Mouse (Mus musculus) kidney, postnatal 36 days (tissue): ENCODE results near the gene Dnajc22.
"Not testable (repeated sequence)": the region's sequence is repeated elsewhere in the genome, so short reads cannot be mapped to it uniquely, and the experiment has no call there.

Experiments used
- DNase-seq, 2 experiments: peaks; one replicate each; pipeline ENCODE4 v3.0.0; 2021 to 2022; ENCODE audit warnings: mixed read lengths in 2 of 2

Dnajc22 gene

DNA sequence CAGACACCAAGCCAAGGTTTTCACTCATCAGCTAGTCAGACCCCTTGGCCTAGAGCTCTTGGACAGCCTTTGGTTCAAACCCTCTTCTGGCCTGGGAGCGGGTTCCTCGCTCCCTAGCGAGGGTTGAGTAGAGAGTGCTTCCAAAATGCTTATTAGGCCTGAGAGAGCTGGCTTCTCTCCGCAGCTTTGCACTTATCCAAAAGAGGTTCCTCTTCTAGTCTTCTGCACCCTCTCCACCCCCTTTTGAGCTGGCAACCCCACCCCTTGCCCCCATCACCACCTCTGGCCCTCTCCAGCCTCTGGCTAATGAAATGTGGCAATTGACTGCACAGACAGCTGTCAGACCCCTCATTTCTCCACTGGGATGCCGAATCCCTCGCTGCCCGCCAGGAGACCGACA, at the start of gene Dnajc22:
Gene Dnajc22 (plus strand): TSS at position 301 of the 400 bp plus-strand sequence.
- no peak for DNase-seq

DNA sequence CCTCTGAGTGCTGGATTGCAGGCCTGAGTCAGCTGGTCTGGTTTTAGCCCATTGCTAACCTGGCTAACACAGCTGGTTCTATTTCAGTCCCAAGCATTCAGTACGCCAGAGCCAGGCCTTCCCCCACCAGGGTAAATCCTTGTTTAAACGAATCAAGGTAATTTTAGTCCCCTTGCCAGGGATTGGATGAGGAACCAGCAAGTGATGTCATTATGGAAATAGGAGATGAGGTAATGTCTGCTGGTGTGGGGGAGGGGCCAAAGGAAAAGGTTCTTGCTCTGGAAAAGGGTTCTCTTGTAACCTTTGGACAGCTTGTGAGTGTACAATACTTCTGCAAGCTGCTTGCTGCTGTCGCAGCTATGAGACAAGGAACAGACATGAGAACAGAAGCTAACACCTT, 48.1 kb upstream of the Dnajc22 start:
- DNase-seq, result peak; percentile 76 to 81

DNA sequence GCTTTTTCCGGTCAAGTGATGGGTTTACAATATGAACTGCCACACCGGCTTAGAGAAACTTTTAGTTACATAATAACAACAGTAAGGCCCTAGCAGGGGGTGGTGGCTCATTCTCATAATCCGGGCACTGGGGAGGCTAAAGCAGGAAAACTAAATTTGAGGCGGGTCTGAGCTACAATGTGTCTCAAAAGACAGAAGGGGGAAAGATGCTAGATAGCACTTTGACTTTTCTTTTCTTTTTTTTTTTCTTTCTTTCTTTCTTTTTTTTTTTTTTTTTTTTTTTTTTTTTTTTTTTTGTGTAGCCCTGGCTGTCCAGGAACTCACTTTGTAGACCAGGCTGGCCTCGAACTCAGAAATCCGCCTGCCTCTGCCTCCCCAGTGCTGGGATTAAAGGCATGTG, 47.2 kb upstream of the Dnajc22 start:
- not testable (repeated sequence) for DNase-seq

DNA sequence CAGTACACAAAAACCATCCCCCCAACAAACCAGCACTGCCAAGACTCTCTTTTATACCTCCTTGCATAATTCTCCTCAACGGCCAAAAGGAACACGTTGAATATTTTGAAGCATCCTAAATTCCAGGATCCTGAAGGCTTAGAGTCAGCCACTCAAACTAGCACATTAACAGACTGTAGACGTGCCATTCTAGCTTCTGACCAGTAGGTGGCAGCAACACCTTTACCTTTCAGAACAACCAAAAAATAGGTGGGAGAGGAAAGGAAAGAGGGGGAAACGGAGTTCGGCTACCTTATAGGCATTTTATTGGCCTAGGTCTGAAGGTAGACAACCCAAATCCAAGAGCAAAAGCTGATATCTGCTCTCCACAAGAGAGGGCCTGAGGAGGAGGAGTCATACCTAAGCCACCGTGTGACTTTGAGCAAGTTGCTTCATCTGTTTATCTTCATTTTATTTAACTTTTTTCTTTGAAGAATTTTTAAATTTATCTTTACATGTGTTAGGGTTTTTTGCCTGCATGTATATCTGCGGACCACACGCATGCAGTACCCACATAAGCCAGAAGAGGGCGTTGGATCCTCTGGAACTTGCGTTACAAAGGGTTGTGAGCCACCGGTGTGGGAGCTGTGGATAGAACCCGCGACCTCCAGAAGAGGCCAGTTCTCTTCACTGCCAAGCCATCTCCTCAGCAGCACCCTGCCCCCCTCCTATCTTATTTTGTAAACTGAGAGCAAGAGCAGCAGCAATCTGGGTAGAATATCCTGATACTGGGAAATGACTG, 43.3 kb upstream of the Dnajc22 start:
- peak; percentile 67 to 70 for DNase-seq

DNA sequence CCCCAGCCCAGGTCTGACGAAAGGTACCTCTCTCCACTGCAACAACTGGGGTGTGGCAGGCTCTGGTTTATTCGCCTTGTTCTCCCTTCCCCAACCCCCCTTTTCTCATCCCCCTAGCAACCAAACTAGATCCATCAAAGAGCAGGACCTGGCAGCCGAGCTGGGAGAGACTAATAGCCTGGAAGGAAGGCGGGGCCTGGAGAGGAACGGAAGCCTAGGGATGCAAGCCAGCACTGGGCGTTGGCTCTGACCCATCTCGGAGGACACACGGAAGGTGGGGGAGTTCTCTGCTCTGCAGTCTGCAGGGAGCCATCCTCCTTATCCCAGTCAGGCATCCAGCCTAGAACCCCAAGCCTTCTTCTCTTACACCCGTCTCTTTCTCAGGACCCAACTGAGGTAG, 39.6 kb upstream of the Dnajc22 start:
- DNase-seq, result peak in 1 of 2 experiments; percentile 45

DNA sequence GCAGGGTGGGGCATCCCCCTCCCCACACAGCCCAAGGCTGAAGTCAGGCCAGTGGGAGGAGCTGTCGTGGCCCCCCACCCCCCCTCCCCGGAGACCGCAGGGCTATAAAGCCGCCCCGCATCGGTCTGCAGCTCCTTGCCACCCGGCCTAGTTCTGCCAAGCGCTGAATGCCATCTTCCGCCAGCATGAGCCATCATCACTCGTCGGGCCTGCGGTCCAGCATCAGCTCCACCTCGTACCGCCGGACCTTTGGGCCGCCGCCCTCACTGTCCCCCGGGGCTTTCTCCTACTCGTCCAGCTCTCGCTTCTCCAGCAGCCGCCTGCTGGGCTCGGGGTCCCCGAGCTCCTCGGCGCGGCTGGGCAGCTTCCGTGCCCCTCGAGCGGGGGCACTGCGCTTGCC, 37.9 kb upstream of the Dnajc22 start, which contains the start of gene Prph:
Gene Prph (plus strand): TSS at position 135 of the 400 bp plus-strand sequence.
- DNase-seq, result no peak

DNA sequence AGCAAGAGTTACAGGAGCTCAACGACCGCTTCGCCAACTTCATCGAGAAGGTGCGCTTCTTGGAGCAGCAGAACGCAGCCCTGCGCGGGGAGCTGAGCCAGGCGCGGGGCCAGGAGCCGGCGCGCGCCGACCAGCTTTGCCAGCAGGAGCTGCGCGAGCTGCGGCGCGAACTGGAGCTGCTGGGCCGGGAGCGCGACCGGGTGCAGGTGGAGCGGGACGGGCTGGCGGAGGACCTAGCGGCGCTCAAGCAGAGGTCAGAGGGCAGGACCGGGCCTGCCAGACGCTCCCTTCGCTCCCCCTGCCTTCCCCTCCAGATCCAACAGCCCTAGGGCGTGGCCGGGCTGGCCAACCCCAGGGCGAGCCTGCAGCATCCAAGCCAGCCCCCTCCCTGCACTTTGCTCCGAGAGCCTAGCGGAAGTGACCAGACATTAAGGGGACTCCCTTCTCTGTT, 37.4 kb upstream of the Dnajc22 start:
- peak in 1 of 2 experiments; percentile 65 for DNase-seq

DNA sequence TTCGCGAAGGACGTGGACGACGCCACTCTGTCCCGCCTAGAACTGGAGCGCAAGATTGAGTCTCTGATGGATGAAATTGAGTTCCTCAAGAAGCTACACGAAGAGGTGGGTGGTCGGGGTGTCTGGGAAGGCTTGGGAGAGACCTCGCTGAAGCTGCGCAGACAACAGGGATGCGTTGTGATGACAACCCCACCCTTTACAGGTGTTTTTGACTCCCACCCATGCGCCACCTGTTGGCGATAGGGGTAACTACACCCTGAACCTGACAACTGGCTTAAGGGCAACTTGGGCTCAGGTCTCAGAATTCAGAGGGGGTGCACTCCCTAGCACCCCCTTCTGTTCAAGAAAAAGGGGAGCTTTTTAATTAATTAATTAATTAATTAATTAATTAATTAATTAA, 36.6 kb upstream of the Dnajc22 start:
- peak in 1 of 2 experiments; percentile 72 for DNase-seq

DNA sequence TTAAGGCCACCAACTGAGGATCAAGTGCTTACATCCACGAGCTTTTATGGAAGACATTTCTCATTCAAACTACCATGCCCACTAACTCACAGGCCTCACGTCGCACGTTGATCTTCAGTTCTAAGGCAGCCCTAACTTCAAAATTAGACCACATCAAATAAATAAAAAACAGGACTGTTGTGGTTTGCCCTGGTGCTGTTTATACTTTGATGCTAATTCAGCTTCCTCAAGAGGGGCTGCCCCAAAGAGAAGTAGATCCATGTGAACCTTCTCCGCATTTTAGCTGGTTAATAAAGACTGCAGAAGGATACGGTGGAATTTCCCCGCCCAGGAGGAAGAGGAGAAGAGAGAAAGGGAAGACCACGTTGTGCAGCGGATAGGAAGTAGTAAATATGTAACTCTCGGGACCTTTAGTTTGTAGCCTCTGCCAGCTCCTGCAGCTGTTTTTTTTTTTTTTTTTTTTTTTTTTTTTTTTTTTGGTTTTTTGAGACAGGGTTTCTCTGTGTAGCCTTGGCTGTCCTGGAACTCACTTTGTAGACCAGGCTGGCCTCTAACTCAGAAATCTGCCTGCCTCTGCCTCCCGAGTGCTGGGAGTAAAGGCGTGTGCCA, 27.3 kb upstream of the Dnajc22 start:
- DNase-seq, result no peak

DNA sequence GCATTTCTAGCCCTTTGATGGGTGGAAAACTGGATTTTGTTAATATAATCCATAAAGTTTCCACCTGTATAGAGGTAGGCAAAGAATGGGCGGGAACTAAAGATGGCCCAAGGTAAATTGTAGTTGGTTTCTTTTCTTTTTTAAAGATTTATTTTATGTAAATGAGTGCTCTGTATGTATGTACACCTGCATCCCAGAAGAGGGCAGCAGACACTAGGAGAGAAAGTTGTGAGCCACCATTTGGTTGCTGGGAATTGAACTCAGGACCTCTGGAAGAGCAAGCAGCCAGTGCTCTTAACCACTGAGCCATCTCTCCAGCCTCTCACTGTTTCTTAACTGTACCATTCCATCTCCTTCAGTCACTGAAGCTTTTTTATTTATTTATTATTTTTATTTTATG, 21.0 kb upstream of the Dnajc22 start:
- no peak for DNase-seq

DNA sequence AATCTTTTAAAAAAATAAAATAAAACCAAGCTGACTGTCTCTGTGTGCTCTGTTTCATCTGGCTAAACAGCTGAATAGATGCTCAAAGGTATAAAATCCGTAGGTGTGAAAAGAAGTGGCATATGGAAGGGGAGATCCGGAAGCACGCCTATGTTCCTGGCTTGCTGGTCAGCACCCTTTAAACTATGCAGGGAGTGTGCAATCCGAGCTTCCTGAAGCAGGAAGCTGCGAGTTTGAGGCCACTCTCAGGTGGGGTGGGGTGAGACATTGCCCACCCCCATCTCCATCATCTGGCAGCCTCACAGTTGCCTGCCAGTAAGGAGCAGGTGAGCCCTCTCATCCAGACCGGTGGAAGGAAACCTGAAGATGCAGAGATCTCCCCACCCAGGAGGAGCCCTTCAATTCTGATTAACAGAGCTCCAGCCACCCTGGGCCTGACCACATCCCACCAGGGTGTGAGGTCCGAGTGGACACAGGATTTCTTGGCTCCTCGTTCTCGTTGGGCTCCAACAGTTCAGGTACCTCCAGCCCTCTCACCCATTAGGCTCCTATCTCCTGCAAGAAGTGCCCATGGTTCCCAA, 18.9 kb upstream of the Dnajc22 start, which contains the start of gene Troap:
Gene Troap (plus strand): TSS at position 557 of the 581 bp plus-strand sequence.
- no peak for DNase-seq

DNA sequence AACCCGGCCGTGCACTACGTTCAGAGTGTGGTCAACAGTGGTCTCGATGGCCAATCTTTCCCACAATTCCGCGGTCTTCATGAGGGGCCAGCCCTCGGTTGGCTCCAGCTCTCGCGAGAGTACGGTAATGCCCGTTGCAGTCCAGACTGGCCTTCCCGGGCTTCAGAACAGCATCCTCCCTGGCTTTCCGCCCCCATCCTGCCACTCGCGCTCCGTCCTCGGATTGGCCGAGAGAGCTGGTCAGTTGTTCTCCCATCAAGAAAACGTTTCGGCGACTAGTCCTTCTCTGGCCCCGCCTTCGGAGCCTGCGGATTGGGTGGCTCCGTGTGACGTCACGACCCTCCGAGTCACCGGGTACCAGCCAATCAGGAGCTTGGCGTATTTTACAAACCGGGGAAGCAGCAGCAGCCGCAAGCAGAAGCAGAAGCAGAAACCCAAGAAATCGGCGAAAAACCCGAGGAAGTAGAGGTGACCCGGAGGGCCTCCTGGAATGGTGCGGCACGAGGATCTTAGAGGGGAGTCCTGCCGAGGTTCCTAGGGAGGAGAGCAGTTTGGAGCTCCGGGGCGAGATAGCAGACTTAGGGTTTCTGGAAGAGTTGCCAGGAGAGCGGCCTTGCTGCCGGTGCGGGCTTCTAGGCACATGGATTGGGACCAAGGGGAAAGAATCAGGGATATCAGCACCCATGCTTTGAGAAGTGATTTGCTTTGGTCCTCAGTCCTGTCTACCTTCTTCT, 18.2 kb upstream of the Dnajc22 start:
- DNase-seq, result peak; percentile 99

DNA sequence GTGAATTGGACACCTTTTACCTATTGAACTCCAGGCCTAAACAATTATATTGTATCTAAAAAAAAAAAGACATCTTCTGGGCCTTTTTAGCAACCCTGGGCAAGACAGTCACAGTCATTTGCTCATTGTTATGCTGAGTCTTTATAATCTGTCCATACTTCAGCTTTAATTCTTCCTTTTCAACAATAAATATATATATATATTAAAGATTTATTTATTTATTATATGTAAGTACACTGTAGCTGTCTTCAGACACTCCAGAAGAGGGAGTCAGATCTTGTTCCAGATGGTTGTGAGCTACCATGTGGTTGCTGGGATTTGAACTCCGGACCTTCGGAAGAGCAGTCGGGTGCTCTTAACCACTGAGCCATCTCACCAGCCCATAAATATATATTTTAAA, 17.0 kb upstream of the Dnajc22 start:
- DNase-seq, result not testable (repeated sequence)

DNA sequence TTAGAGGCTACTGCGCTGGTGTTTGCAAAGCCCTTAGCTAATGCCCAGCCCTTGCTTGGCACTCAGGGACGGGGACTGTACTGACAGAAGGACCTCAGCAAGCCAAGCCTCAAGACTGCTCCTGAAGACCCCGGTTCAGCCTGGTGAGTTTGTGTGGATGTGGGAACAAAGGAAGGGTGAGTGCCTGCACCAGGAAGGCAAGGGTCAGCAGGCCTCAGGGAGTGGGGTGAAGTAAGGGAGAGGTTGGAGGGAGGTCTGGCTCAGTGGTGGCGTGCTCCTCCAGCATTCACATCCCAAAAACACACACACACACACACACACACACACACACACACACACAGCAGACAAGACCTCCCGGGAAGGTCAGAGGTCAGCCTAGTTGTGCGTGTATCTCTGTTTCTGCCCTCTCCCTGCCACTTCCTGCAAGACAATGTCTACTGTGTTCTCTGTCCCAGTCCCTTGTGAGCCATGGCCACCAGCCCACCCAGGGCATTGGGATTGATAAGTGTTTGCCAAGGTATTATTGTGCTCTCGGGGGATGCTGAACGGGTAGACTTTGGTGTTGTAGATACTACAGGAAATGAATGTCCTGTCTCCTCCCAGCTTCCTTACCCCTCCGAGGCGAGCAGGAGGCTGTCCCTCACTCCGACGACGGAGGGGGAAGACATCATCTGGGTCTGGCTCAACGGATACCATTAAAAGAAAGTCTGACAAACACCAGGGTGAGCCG, 14.6 kb upstream of the Dnajc22 start:
- no peak for DNase-seq

DNA sequence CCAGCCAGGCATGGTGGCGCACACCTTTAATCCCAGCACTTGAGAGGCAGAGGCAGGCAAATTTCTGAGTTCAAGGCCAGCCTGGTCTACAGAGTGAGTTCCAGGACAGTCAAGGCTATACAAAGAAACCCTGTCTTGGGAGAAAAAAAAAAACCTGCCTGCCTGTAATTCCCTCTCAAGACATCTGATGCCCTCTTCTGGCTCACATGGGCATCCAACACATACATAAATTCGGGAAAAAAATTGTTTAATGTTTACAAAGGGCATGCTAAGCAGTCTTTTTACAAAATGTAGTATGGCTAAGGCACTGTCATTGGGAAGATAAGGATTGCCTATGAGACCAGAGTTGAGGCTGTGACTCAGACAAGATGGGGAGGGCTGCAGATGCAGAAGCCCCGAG, 13.2 kb upstream of the Dnajc22 start:
- no peak for DNase-seq

DNA sequence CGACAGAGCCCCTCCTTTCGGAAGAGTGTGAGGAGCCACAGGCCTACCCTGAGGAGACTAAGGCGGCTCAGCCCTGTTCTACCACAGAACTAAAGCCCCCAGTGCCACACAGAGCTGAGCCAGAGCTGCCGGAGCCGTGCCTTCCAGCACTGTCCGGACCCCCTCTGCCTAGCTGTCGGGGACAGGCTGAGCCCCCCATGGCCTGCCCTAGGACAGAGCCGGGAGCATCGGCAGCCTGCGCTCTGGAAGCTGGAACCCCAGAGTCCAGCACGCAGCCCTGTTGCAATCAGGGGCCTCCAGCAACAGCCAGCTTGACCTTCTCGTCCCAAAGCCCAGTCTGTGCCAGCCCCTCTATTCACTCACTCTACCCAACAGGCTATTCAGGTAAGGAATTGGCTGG, 10.6 kb upstream of the Dnajc22 start:
- no peak for DNase-seq

DNA sequence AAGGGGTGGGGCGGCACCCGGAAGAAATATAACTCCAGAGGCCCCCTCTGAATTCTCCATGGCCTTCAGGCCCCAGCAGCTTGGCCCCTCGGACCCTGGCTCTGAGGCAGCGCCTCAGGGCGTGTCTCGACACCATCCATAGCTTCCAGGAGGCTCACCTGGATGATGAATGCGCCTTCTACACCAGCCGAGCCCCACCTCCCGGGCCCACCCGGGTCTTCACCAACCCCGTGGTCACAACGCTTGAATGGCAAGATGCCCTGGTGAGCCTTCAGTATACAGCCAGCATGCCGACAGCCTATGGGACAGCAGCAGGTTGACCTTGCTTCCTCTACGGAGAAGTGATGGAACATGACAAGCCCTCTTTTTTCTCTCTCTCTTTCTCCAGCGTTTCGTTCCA, 10.1 kb upstream of the Dnajc22 start:
- DNase-seq, result no peak

DNA sequence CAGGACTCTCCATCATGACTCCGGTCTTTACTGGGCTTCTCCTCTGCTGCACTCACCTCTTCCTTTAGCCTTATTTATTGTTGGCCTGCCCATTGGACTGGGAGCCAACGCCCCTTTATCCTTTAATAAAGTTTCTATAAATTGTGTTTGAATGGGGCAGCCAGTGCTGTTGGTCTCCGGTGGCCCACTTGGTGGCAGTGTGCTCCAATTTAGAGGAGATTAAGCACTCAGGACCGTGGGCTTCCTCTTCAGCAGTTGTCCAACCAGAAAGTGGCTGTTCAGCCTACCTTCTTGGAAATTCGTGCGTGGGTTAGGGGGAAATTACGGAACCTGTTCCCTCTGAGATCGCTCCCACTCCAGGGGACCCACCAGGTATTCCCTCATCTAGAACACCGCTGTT, 9.7 kb upstream of the Dnajc22 start:
- DNase-seq, result peak; percentile 57 to 86

DNA sequence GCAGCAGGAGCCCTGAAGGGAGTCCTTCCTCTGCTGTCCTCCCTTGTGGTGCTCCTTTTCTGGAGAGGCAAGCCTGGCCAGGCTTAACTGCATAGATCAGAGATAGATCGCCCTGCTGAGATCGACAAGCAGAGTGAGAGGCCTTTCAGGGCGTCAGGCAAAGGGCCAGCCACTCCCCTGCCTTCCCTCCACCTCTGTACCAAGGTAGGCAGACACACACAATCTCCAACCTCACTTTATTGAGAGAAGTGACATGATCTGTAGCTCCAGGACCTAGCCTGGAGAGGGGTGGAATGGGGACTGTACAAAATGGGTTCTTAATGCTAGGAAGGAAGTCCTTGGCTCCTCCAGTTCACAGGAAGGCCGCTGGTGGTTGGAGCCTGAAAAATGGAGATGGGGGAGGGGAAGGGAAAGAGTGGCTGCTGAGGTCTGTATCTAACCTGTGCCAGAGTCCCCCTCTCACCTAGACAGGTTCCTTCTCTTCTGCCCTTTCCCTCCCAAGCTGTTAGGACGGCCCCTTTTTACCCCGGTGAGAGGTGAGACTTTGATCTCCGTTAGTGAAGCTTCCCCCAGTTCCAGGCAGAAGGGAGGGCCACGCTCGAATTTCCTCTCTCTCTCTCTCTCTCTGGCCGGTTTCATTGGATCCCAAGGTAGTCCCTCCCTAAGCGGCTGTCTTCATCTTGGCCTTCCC, 9.0 kb upstream of the Dnajc22 start:
- peak; percentile 55 to 62 for DNase-seq

DNA sequence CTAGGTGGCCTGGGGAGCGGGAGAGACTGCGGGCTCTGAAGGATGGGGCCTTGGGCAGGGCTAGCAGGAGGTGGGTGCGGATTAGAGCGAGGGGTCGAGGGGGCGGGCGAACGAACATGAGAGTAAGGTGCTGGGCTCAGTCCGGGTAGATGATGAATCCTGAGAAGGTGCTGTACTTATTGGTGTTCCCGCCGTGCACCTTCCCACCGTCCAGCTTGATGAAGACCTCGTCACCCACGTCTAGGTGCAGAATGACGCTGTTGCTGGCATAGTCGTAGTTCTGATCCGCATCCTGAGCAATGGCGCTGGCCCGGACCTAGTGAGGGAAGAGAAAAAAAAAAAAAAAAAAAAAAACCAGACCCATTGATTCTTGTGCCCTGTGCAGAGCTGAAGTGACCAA, 8.4 kb upstream of the Dnajc22 start:
- DNase-seq, result no peak

DNA sequence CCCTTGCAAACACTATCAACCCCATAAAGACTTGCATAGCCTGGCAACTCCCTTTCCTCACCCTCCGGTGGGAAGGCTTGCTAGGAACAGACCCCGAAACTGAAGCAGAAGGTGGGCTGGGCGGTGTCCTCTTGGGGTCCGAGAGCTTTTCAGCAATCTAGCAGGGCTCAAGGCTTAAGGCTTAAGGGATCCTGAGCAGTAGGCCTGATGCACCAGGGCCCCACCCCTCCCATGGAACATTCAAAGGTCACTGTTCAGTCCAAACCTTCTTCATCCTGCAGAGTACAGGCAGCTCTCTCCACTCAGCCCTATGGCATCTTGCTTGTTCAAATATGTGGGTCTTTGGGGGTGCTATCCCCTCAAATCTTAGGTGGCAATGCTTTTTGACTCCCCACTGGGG, 7.0 kb upstream of the Dnajc22 start:
- peak; percentile 44 to 65 for DNase-seq
